7 mouse cellular contexts compared by ENCODE assay signal in the genomic region with DNA sequence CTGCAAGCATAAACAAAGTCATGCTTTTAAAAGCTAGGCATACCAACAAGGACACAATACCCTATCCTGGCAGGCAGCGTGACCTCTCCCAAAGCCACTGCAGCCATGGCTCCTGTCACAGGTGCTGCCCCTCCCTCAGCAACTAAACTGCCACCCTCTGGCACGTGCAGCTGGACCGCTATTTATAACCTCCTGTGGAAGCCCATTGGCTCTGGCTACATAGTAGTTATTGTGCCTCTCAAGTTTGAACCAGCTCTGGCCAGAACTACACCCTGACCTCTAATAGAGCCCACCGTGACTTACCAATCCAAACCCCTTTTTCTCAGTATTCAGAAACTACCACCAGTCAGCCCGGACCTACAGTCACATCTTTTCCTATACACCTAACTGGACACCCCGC. TPM values are rescaled to one million over a fixed set of nuclear protein-coding genes. Genes with fewer than 3 reads are reported as not detected.
DNase-seq lines count a peak whose midpoint lies in the region; ATAC-seq lines count a peak whose summit lies in the region.

No protein-coding gene starts in this region.

- no peak overlapping the region for H3K27ac ChIP-seq in macrophage

- no peaks in the 10 kb centered on the region for H3K36me3 ChIP-seq in macrophage (ENCODE audit: inconsistent target)

- peak overlapping the region; percentile 57 for H3K4me3 ChIP-seq in macrophage (ENCODE audit: inconsistent target)

- peaks cover 15% of the 10 kb centered on the region; the same call in 1 of the 2 replicates for H3K79me2 ChIP-seq in macrophage (ENCODE audit: inconsistent target)

- 10% methylated on average over 6 of the region's 6 CpGs for WGBS in macrophage (ENCODE audit: missing documents)

- DNase-seq in ES-CJ7 (ENCODE audit: low read depth, low spot score), result peak; percentile 20
- DNase-seq in heart, adult 8-10 months (ENCODE audit: low spot score), result peak; percentile 63
- peak; percentile 60 to 82 for DNase-seq in kidney, adult 8-10 months
- DNase-seq in testis, postnatal 14 days (ENCODE audit: low spot score), result peak; percentile 45

- peak; percentile 24; the same call in 1 of the 2 replicates for ATAC-seq in common myeloid progenitor, adult 5-6 weeks (replicated peaks; ENCODE audit: low read depth, poor library complexity, severe bottlenecking)
- no peak for ATAC-seq in erythroid progenitor cell, adult 5-6 weeks (replicated peaks; ENCODE audit: low FRiP score, poor library complexity, severe bottlenecking)

RNA-seq across cellular contexts. Expression of a gene that starts 20.4 kb away (rescaled TPM):
- total RNA-seq in common myeloid progenitor, adult 5-6 weeks (2017), result 80.4 and 83.4 TPM in 2 replicates
- 100 to 1,000 TPM; 115 to 123 (median 121) TPM for total RNA-seq in heart, adult 8-10 months (2022)
- total RNA-seq in macrophage (2018; cell fraction: chromatin; rRNA removed), result 10 to 100 TPM; 22.6 to 64.1 (median 51.1) TPM
- 10 to 100 TPM; 51.6 to 77.8 (median 63.5) TPM for total RNA-seq in macrophage (2018; cell fraction: cytosol; rRNA removed)
- 10 to 100 TPM; 26.4 to 67.6 (median 40.5) TPM for total RNA-seq in macrophage (2018; cell fraction: nucleus; rRNA removed)
- polyA plus RNA-seq in macrophage (2018), result 52.1 to 79.7 TPM (median 63.6 TPM) in 3 replicates
- 8.4 and 25.2 TPM in 2 replicates for total RNA-seq in erythroid progenitor cell, adult 5-6 weeks (2015; ENCODE audit: low replicate concordance)
- 16.1 and 22.8 TPM in 2 replicates for total RNA-seq in erythroid progenitor cell, adult 5-6 weeks (2017; ENCODE audit: low replicate concordance)

RNA-seq across cellular contexts. Expression of a gene that starts 54.5 kb away (rescaled TPM):
- total RNA-seq in common myeloid progenitor, adult 5-6 weeks (2017), result 61.4 and 66.7 TPM in 2 replicates
- 1 to 10 TPM; 5.2 to 7.9 (median 7.4) TPM for total RNA-seq in heart, adult 8-10 months (2022)
- 100 to 1,000 TPM in 18 of 26 experiments, 10 to 100 TPM in 8; 67.5 to 229 (median 132) TPM for total RNA-seq in macrophage (2018; cell fraction: chromatin; rRNA removed)
- total RNA-seq in macrophage (2018; cell fraction: cytosol; rRNA removed), result 10 to 100 TPM in 22 of 26 experiments, 1 to 10 TPM in 4; 5.3 to 28.5 (median 15.8) TPM
- total RNA-seq in macrophage (2018; cell fraction: nucleus; rRNA removed), result 100 to 1,000 TPM in 11 of 26 experiments, 10 to 100 TPM in 15; 42.5 to 217 (median 84.1) TPM
- polyA plus RNA-seq in macrophage (2018), result 12.3 to 28.1 TPM (median 17.4 TPM) in 3 replicates
- 47.6 and 73.4 TPM in 2 replicates for total RNA-seq in erythroid progenitor cell, adult 5-6 weeks (2015; ENCODE audit: low replicate concordance)
- 47.1 and 70.9 TPM in 2 replicates for total RNA-seq in erythroid progenitor cell, adult 5-6 weeks (2017; ENCODE audit: low replicate concordance)

Comparison
In these comparisons a context has a peak if more than half of its experiments do, and no peak if none do; other contexts are left out.
1. DNase-seq: peak in every context shown above with its lines; median percentile 71 in kidney, adult 8-10 months; 63 in heart, adult 8-10 months; 45 in testis, postnatal 14 days; 20 in ES-CJ7.